Mouse (Mus musculus) erythroblast, embryonic 14.5 days (primary cell): Measurements from ENCODE around the gene Gmfb.

Source experiments
- GATA1 ChIP-seq: IDR thresholded peaks from 2 replicates; pipeline ENCODE4 v1.6.1; 2012; ENCODE audit warnings: low read length, inconsistent platforms, mixed read lengths
- TAL1 ChIP-seq: IDR thresholded peaks from 3 replicates; pipeline ENCODE4 v1.6.1; 2012; ENCODE audit warnings: low read length, inconsistent platforms, mixed read lengths

- no peak for TF ChIP-seq GATA1
- TF ChIP-seq TAL1 = no peak
Observed at GRCm38 (mm10) chr14:46767116-46767515, 54.9 kb downstream of the Gmfb start.
